Mouse (Mus musculus): ENCODE results near the gene Coro2b. TPM values are rescaled to one million over a fixed set of nuclear protein-coding genes. Genes with fewer than 3 reads are reported as not detected.

Gene Coro2b
- polyA plus RNA-seq, 1 experiment from 2014 or later = 10.3 TPM

DNA sequence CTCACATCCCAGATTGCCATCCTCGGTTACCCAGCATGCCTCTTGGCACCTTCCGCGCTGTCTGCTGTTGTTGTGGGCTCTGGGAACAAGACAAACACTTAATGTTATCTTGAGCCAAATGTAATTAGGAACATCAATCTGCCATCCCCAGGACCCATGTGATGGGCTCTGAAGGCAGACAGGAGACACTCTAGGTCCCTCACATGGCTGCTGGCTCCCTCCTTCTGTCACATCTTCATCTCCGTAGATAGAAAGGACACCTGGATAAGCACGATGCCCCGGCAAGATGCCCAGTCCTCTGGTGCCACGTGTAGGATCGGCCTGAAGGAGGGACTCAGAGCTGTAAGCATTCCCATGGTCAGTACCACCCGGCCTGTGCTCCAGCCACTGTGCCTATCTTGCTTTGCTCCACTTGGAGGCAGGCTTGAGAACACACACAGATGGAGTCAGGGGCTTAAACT lies 2.4 kb upstream of the Coro2b start:
- Histone ChIP-seq H3K27me3 (no peaks in the 10 kb centered on the region), H3K27ac (replicated peaks) (no peak overlapping the region), H3K9me3 (replicated peaks) (no peaks in the 10 kb centered on the region), H3K4me3 (replicated peaks) (no peak overlapping the region), H3K4me2 (replicated peaks) (no peak overlapping the region), H3K4me1 (peaks cover 39% of the 10 kb centered on the region), H3K36me3 (no peaks in the 10 kb centered on the region), H3K9ac (no peak overlapping the region)
- ATAC-seq (ENCODE audit: insufficient number of reproducible peaks, low FRiP score, low TSS enrichment, low read depth) = no peak
- 84% methylated on average over 9 of the region's 9 CpGs for WGBS

- Histone ChIP-seq H3K27me3 (no peaks in the 10 kb centered on the region), H3K4me1 (peaks cover 40% of the 10 kb centered on the region), H3K36me3 (no peaks in the 10 kb centered on the region), H3K9ac (no peak overlapping the region), H3K9me3 (replicated peaks) (no peaks in the 10 kb centered on the region), H3K4me2 (replicated peaks) (no peak overlapping the region), H3K27ac (replicated peaks) (no peak overlapping the region), H3K4me3 (replicated peaks) (no peak overlapping the region)
- ATAC-seq (ENCODE audit: insufficient number of reproducible peaks, low FRiP score, low TSS enrichment, low read depth) = no peak
- 63% methylated on average over 6 of the region's 6 CpGs for WGBS
These were observed 1.1 kb upstream of the Coro2b start for GRCm38 (mm10) chr9:62537941-62538340.

DNA sequence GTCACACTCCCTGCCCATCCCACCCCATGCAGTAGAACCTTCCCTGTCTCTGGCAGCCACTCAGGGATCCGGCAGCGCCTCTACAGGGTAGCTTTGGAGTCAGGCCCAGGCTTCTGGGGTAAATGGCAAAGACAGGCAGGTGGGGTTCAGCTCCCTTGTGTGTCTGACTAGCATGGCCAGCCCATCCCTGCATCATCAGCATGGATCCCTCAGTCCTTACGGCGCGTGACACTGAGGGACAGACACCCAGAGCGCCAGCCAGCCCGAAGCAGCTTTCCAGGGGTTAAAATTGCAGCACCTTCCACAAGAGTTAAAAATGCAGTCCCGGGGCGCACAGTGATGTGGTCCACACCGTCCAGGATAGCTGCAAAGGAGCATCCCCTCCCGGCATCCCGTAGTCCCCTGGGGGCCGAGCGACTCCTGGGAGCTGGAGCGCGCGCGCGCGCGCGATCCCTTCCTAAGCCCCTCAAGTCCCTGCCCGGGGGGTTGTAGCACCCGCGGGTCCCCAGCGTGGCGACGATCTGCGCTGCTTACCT lies 657 bp downstream of the Coro2b start:
- ATAC-seq (ENCODE audit: insufficient number of reproducible peaks, low FRiP score, low TSS enrichment, low read depth) = peak; percentile 8; the same call in 1 of the 2 replicates
- Histone ChIP-seq H3K4me2 (replicated peaks) (peak overlapping the region; percentile 92), H3K4me3 (replicated peaks) (peak overlapping the region; percentile 59), H3K9me3 (replicated peaks) (no peaks in the 10 kb centered on the region), H3K27ac (replicated peaks) (0 out of 2 replicates have a peak overlapping the region, but pooled peaks have one; percentile 35), H3K27me3 (no peaks in the 10 kb centered on the region), H3K36me3 (no peaks in the 10 kb centered on the region), H3K9ac (peak overlapping the region; percentile 43), H3K4me1 (peaks cover 48% of the 10 kb centered on the region)
- 3% methylated on average over 29 of the region's 29 CpGs for WGBS

GRCm38 (mm10) chr9:62535566-62535965 lies 1.3 kb downstream of the Coro2b start:
- H3K9ac ChIP-seq = no peak overlapping the region
- no peak for ATAC-seq (ENCODE audit: insufficient number of reproducible peaks, low FRiP score, low TSS enrichment, low read depth)
- peak overlapping the region; percentile 92 for H3K4me2 ChIP-seq (replicated peaks)
- peak overlapping the region; percentile 59 for H3K4me3 ChIP-seq (replicated peaks)
- H3K9me3 ChIP-seq (replicated peaks) = no peaks in the 10 kb centered on the region
- 72% methylated on average over 8 of the region's 8 CpGs for WGBS
- no peaks in the 10 kb centered on the region for H3K27me3 ChIP-seq
- no peak overlapping the region; the same call in 1 of the 2 replicates for H3K27ac ChIP-seq (replicated peaks)
- peaks cover 42% of the 10 kb centered on the region for H3K4me1 ChIP-seq
- no peaks in the 10 kb centered on the region for H3K36me3 ChIP-seq

- H3K27ac ChIP-seq (replicated peaks) = no peak overlapping the region
- peaks cover 39% of the 10 kb centered on the region for H3K4me1 ChIP-seq
- WGBS = 81% methylated on average over 7 of the region's 7 CpGs
- no peaks in the 10 kb centered on the region for H3K9me3 ChIP-seq (replicated peaks)
- ATAC-seq (ENCODE audit: insufficient number of reproducible peaks, low FRiP score, low TSS enrichment, low read depth) = no peak
- H3K36me3 ChIP-seq = no peaks in the 10 kb centered on the region
- H3K4me3 ChIP-seq (replicated peaks) = no peak overlapping the region
- no peak overlapping the region for H3K9ac ChIP-seq
- H3K4me2 ChIP-seq (replicated peaks) = no peak overlapping the region
- no peaks in the 10 kb centered on the region for H3K27me3 ChIP-seq
These were observed 2.2 kb downstream of the Coro2b start for GRCm38 (mm10) chr9:62534691-62535090.

DNA sequence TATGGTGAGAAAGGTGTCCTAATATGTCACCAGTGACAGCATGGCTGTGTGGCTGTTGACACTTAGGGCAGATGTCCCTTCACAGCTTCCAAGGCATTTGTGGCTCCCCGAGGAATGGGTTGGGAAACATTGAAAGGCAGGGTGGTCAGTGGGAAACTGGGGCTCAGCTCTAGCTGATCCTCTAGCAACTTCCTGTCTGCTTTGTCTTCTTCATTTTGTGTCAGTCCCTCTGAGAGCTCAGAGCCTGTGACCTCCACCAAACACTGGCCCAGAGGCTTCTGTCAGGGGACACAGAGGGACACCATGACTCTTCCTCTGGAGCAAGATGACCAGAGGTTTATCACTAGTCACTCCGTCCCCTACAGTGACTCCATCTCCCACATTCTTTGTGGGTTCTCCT lies 2.7 kb downstream of the Coro2b start:
- H3K27me3 ChIP-seq = no peaks in the 10 kb centered on the region
- no peak overlapping the region for H3K4me3 ChIP-seq (replicated peaks)
- H3K9me3 ChIP-seq (replicated peaks) = no peaks in the 10 kb centered on the region
- no peaks in the 10 kb centered on the region for H3K36me3 ChIP-seq
- peaks cover 39% of the 10 kb centered on the region for H3K4me1 ChIP-seq
- H3K9ac ChIP-seq = no peak overlapping the region
- WGBS = 82% methylated on average over 2 of the region's 2 CpGs
- no peak overlapping the region for H3K4me2 ChIP-seq (replicated peaks)
- H3K27ac ChIP-seq (replicated peaks) = no peak overlapping the region
- ATAC-seq (ENCODE audit: insufficient number of reproducible peaks, low FRiP score, low TSS enrichment, low read depth) = no peak

DNA sequence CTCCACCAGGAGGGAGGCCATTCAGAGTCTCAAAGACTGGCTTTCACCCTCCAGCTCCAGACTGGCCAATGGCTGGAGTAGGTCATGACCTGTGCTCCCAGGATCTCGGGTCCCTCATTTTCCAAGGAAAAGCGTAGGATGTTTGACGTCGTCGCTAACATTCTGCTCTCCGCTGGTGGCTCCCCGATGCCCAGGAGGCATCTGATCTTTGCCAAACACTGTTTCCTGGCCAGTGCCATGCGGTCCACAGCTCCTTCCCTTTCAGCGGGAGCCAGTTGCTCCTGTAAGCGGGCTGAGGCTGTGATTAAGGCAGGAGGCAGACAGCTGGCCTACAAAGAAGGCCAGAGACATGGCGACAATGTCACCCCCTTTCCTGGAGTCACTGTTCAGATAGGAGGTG lies 4.0 kb downstream of the Coro2b start:
- Histone ChIP-seq H3K4me3 (replicated peaks) (no peak overlapping the region), H3K27ac (replicated peaks) (0 out of 2 replicates have a peak overlapping the region, but pooled peaks have one; percentile 58), H3K9me3 (replicated peaks) (no peaks in the 10 kb centered on the region), H3K4me2 (replicated peaks) (no peak overlapping the region), H3K36me3 (no peaks in the 10 kb centered on the region), H3K27me3 (no peaks in the 10 kb centered on the region), H3K9ac (no peak overlapping the region), H3K4me1 (peaks cover 37% of the 10 kb centered on the region)
- WGBS = 59% methylated on average over 11 of the region's 11 CpGs
- no peak for ATAC-seq (ENCODE audit: insufficient number of reproducible peaks, low FRiP score, low TSS enrichment, low read depth)

- no peak overlapping the region for H3K4me3 ChIP-seq (replicated peaks)
- ATAC-seq (ENCODE audit: insufficient number of reproducible peaks, low FRiP score, low TSS enrichment, low read depth) = peak; percentile 68
- H3K27ac ChIP-seq (replicated peaks) = peak overlapping the region; percentile 58
- peaks cover 32% of the 10 kb centered on the region for H3K4me1 ChIP-seq
- H3K36me3 ChIP-seq = no peaks in the 10 kb centered on the region
- no peaks in the 10 kb centered on the region for H3K27me3 ChIP-seq
- H3K9me3 ChIP-seq (replicated peaks) = no peaks in the 10 kb centered on the region
- 30% methylated on average over 12 of the region's 12 CpGs for WGBS
- H3K9ac ChIP-seq = no peak overlapping the region
- no peak overlapping the region for H3K4me2 ChIP-seq (replicated peaks)
These were observed 5.2 kb downstream of the Coro2b start for GRCm38 (mm10) chr9:62531459-62532275.

- Histone ChIP-seq H3K4me1 (peaks cover 39% of the 10 kb centered on the region), H3K4me2 (replicated peaks) (no peak overlapping the region)
- WGBS = 74% methylated on average over 11 of the region's 11 CpGs
These were observed 8.3 kb downstream of the Coro2b start for GRCm38 (mm10) chr9:62528527-62528926.

GRCm38 (mm10) chr9:62526858-62527257 lies 10.0 kb downstream of the Coro2b start:
- H3K4me2 ChIP-seq (replicated peaks) = no peak overlapping the region
- H3K4me1 ChIP-seq = peaks cover 44% of the 10 kb centered on the region
- WGBS = 80% methylated on average over 8 of the region's 8 CpGs
- no peak overlapping the region for H3K9ac ChIP-seq
- no peaks in the 10 kb centered on the region for H3K9me3 ChIP-seq (replicated peaks)
- no peaks in the 10 kb centered on the region for H3K36me3 ChIP-seq
- H3K27me3 ChIP-seq = no peaks in the 10 kb centered on the region
- no peak for ATAC-seq (ENCODE audit: insufficient number of reproducible peaks, low FRiP score, low TSS enrichment, low read depth)
- no peak overlapping the region for H3K4me3 ChIP-seq (replicated peaks)
- no peak overlapping the region for H3K27ac ChIP-seq (replicated peaks)

More at GRCm38 (mm10) chr9:62528527-62528926, 8.3 kb downstream of the Coro2b start:
- no peak for ATAC-seq (ENCODE audit: insufficient number of reproducible peaks, low FRiP score, low TSS enrichment, low read depth)
- Histone ChIP-seq H3K27ac (replicated peaks) (no peak overlapping the region), H3K4me3 (replicated peaks) (no peak overlapping the region), H3K9ac (no peak overlapping the region), H3K27me3 (no peaks in the 10 kb centered on the region), H3K9me3 (replicated peaks) (no peaks in the 10 kb centered on the region), H3K36me3 (no peaks in the 10 kb centered on the region)

DNA sequence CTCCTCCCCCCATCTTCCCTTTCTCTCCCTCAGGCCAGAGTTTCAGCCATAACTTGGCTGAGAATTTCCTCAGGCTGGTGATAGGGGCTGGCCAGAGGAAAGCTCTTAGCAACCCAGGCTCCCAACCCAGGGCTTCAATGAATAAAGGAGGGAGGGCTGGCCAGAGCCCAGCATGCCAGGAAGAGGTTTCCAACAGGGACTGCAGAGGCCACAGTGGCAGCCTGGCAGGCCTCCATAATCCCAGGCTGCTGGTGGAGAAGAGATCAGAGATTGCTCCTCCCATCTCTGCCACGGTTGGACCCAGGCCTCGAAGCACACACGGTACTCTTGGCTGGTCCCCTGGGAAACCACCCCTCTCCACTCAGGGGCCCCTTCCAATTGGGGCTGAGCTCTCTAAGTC lies 10.4 kb downstream of the Coro2b start:
- H3K4me3 ChIP-seq (replicated peaks) = no peak overlapping the region
- H3K27ac ChIP-seq (replicated peaks) = no peak overlapping the region
- no peaks in the 10 kb centered on the region for H3K27me3 ChIP-seq
- WGBS = 11% methylated on average over 3 of the region's 3 CpGs
- no peaks in the 10 kb centered on the region for H3K9me3 ChIP-seq (replicated peaks)
- H3K9ac ChIP-seq = no peak overlapping the region
- no peak overlapping the region for H3K4me2 ChIP-seq (replicated peaks)
- ATAC-seq (ENCODE audit: insufficient number of reproducible peaks, low FRiP score, low TSS enrichment, low read depth) = 0 out of 2 replicates have a peak, but pooled peaks have one; percentile 32
- H3K4me1 ChIP-seq = peaks cover 44% of the 10 kb centered on the region
- H3K36me3 ChIP-seq = no peaks in the 10 kb centered on the region

All from embryonic facial prominence, embryonic 15.5 days (tissue).